Mouse (Mus musculus) bone marrow, adult 2 months (tissue): ENCODE results near the gene Angptl3. TPM values are rescaled to one million over a fixed set of nuclear protein-coding genes. Genes with fewer than 3 reads are reported as not detected.

ENCODE experiments used
- H3K27ac ChIP-seq: fragments of 200-500 bp; 2 replicates; pipeline ENCODE4 v1.5.1; 2012; ENCODE audit warnings: low read depth, mild to moderate bottlenecking, control low read depth, inconsistent platforms, low read length; ENCODE audit not compliant: control insufficient read depth, poor library complexity, insufficient read depth
- H3K4me1 ChIP-seq: fragments of 200-500 bp; 2 replicates; pipeline ENCODE4 v1.6.1; 2011; ENCODE audit warnings: low read length; ENCODE audit not compliant: control insufficient read depth, insufficient read depth
- H3K4me3 ChIP-seq: fragments of 200-500 bp; replicated peaks from 2 replicates; pipeline ENCODE3; 2011; ENCODE audit warnings: mild to moderate bottlenecking, low read depth, low read length, control low read depth; ENCODE audit not compliant: control insufficient read depth
- CTCF ChIP-seq: fragments of 200-500 bp; IDR thresholded peaks from 2 replicates; pipeline ENCODE4 v1.5.1; 2011; ENCODE audit warnings: low read length, control low read depth; ENCODE audit not compliant: control insufficient read depth, insufficient read depth
- POLR2A ChIP-seq: fragments of 200-500 bp; IDR thresholded peaks from 2 replicates; pipeline ENCODE4 v1.6.1; 2011; ENCODE audit warnings: low read depth, mild to moderate bottlenecking, control low read depth, low read length, borderline replicate concordance; ENCODE audit not compliant: control insufficient read depth
- WGBS: fragments of 180-500 bp; shearing (Covaris S2); methylation state at CpG from one replicate; pipeline ENCODE4 v1.1.7; 2018; 5-methylcytosine and 5-hydroxymethylcytosine counted together
- polyA plus RNA-seq: library from polyadenylated mRNA; stranded (reverse); fragments of >200 nt; gene quantifications from 2 replicates; pipeline ENCODE4 v1.2.4, GENCODE M21; 2011; ENCODE audit warnings: low replicate concordance; ENCODE audit not compliant: missing spikeins, insufficient read depth, insufficient read length

The Angptl3 gene
- polyA plus RNA-seq, 1 experiment: 10.9 TPM

DNA sequence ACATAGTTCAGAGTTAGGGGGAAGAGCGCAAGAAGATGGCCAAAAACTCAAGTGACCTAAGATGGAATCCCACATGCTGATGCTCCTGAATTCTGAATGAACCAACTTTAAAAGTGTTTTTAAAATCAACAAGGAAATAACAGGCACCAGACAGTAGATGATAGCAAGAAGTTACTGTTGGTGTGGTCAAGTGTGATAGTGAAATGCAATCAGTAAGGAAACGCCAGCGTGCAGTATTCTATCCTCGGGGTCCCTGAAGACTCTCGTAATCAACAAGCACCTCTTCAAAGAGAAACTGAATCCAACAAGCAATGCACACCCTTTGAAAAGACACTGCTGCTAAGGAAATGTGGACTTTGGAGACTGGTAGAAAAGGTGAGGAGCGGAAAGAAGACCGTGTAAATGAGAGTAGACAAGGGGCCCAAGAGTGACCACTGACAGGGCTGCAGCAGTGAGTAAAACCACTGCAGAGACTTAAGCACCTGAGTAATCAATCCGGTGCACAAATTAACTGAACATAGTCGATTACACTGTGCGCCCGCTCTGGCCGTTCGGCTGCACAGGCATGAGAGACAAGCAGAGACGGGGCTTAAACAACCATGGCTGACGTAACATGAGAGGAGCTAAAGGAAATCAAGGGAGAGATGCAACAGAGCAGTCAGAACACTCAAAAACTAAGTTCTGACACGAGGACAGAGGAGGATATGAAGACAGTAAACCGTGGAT is 57.2 kb downstream of the Angptl3 start:
- H3K4me1 ChIP-seq: no peaks in the 10 kb centered on the region
- 70% methylated on average over 17 of the region's 17 CpGs for WGBS
- H3K4me3 ChIP-seq: peak overlapping the region; percentile 40
- H3K27ac ChIP-seq: no peak overlapping the region
- TF ChIP-seq CTCF: no peak
- no peak for TF ChIP-seq POLR2A

- Histone ChIP-seq H3K27ac (no peak overlapping the region), H3K4me3 (no peak overlapping the region), H3K4me1 (no peaks in the 10 kb centered on the region)
- TF ChIP-seq CTCF (no peak), POLR2A (no peak)
- 52% methylated on average over 3 of the region's 3 CpGs for WGBS
These were observed 60.5 kb downstream of the Angptl3 start for GRCm38 (mm10) chr4:99091151-99091701.

DNA sequence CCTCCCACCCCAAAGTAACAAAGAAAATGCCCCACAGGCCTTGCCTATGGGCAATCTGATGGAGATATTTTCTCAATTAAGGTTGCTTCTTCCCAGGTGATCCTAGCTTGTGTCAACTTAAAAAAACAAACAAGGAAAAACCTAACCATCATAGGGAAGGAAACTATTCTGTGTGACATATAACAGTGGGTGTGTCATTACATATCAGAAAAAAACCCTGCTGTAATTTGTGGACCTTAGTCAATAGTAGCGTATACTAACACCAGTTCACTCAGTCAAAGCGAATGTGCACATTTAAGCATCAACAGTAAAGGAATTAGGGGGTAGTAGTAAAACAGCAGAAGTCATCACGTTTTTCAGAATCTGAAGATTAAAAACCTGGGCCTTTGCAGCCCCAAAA is 61.0 kb downstream of the Angptl3 start:
- Histone ChIP-seq H3K27ac (no peak overlapping the region), H3K4me3 (no peak overlapping the region), H3K4me1 (no peaks in the 10 kb centered on the region)
- 81% methylated on average over 3 of the region's 3 CpGs for WGBS
- no peak for TF ChIP-seq POLR2A
- TF ChIP-seq CTCF: no peak

Other genes starting within 250 kb of the Angptl3 start
- not detected in 2 replicates for gene Kank4, start 213.4 kb upstream of the Angptl3 start, polyA plus RNA-seq
- not detected in 2 replicates for gene I0C0044D17Rik, start 207.1 kb upstream of the Angptl3 start, polyA plus RNA-seq
- gene Usp1, start 107.1 kb upstream of the Angptl3 start, polyA plus RNA-seq: 28.4 and 31.3 TPM in 2 replicates
- gene Dock7, start 90.0 kb downstream of the Angptl3 start, polyA plus RNA-seq: 2.8 and 7.0 TPM in 2 replicates
- gene Atg4c, start 163.0 kb downstream of the Angptl3 start, polyA plus RNA-seq: 0.70 and 2.8 TPM in 2 replicates